ENCODE assay signal across 16 mouse cellular contexts in the genomic region with DNA sequence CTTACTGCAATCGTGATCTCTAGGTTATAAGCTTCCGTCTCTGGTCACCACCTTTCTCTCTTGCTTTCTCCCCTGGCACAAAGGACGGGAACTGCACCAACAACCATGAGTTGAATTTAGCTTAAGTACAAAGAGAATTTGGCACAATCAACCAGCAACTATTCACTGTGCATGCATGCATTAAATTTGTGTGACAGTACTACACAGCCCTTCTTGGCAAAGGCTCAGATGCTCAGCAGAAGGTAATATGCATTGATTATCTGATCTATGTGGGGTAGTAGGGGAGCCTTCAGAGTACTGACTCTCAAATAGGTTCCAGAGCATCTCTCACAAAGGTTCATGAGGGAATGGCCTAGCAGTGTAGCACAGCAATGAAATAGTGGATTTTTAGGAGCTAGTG. TPM values are rescaled to one million over a fixed set of nuclear protein-coding genes. Genes with fewer than 3 reads are reported as not detected.
"Had no signal": no experiment of that assay in that cellular context is flagged by ENCODE, and none has a peak within 500 bp of the region (broad histone marks: within the 10 kb centered on the region; RNA-seq: fewer than 3 reads in every experiment).

No protein-coding gene starts in this region.

- H3K27ac ChIP-seq: limb, embryonic 13.5 days; liver, embryonic 14.5 days; midbrain, embryonic 13.5 days; neural tube, embryonic 12.5 days; stomach, embryonic 15.5 days had no signal

- H3K4me1 ChIP-seq: neural tube, embryonic 12.5 days; stomach, embryonic 15.5 days had no signal

- H3K9ac ChIP-seq: limb, embryonic 13.5 days; liver, embryonic 14.5 days; midbrain, embryonic 13.5 days; neural tube, embryonic 12.5 days; stomach, embryonic 15.5 days had no signal

- ATAC-seq: midbrain, embryonic 13.5 days had no signal

- H3K9me3 ChIP-seq: neural tube, embryonic 12.5 days; stomach, embryonic 15.5 days had no signal

- DNase-seq: kidney, postnatal 10 days; left cerebral cortex, postnatal 4 days; lung, adult 18-20 months; retina, postnatal 1 day; right cerebral cortex, postnatal 4 days; thymus, adult 2 months; thymus, postnatal 25 days had no signal

- H3K36me3 ChIP-seq: limb, embryonic 13.5 days; midbrain, embryonic 13.5 days; neural tube, embryonic 12.5 days; stomach, embryonic 15.5 days had no signal

- H3K4me3 ChIP-seq: limb, embryonic 13.5 days; midbrain, embryonic 13.5 days; myocyte; neural tube, embryonic 12.5 days; stomach, embryonic 15.5 days had no signal

- H3K27me3 ChIP-seq: midbrain, embryonic 13.5 days; neural tube, embryonic 12.5 days; stomach, embryonic 15.5 days had no signal

- H3K4me2 ChIP-seq: limb, embryonic 13.5 days; midbrain, embryonic 13.5 days; neural tube, embryonic 12.5 days; stomach, embryonic 15.5 days had no signal

RNA-seq across cellular contexts. Expression of a gene that starts 12.4 kb away (rescaled TPM):
- polyA plus RNA-seq: large intestine, adult 2 months; liver, adult 2 months; lung, embryonic 16.5 days; midbrain, embryonic 13.5 days; myocyte had no signal
